Mouse (Mus musculus): ENCODE measurements around the gene Olfr1250. TPM values are rescaled to one million over a fixed set of nuclear protein-coding genes. Genes with fewer than 3 reads are reported as not detected.
"Not testable (repeated sequence)": the region's sequence is repeated elsewhere in the genome, so short reads cannot be mapped to it uniquely, and the experiment has no call there.

The Olfr1250 gene
- not detected for total RNA-seq (2021)
- long read RNA-seq, experiment 1 = 0 reads
- long read RNA-seq, experiment 2 = 0 reads

DNA sequence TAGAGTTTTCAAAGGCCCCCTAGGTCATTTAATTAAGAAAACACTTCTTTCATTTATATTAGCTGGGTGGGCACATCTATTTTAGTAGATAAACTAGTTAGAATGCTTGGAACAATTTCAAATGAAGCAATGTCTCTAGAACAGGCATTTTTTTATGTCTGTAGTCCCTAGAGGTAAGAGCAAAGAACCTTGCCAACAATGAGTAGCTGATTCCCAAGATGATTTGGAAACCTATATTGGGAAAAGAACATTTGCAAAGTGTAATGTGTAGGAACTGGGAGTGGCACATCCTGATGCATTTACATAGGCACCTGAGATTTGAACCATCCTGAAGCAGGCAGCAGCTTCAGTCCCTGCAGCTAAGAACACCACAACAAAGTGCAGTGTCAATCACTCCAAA, at the start of gene Olfr1250:
Gene Olfr1250, minus strand, starts transcription at position 101 of the 400 bp plus-strand sequence.
- no peak for DNase-seq

DNA sequence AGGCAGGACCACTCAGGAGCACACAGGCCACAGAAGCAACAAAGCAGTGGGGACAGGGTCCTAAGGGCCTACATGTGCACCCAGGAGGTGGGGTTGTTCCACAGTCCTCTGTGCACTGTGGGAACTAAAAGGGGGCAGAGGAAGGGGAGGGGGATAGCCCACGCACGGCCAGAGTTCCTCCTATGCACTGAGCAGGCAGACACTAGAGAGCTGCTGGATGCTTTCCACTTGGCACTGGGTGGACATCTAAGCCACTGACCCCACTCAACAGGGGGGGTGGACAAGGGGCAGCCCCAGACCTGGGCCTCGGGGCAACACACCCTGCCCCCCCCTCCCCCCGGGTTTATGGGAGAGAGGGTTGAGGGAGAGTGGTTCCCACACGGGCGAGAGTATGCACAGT, 30.7 kb upstream of the Olfr1250 start:
- DNase-seq = no peak

DNA sequence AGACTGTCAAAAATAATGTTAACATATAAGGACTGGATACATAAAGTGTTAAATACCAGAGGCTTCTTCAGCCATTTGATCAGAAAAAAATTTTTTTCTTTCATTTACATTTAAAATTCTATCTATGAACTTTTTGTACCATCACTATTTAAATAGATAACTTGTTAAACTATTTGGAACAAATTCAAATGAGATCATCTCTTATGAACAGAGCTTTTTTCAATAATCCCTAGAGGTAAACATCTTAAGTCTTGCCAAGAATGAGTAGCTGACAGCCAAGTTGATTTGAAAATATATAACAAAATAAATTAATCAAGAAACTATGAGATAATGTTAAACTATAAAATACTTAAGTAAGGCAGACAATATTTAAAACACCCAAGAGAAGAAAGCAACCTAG, 10.6 kb upstream of the Olfr1250 start, which contains the start of gene Olfr1251:
Gene Olfr1251, minus strand, starts transcription at position 101 of the 400 bp plus-strand sequence.
- no peak for DNase-seq

DNA sequence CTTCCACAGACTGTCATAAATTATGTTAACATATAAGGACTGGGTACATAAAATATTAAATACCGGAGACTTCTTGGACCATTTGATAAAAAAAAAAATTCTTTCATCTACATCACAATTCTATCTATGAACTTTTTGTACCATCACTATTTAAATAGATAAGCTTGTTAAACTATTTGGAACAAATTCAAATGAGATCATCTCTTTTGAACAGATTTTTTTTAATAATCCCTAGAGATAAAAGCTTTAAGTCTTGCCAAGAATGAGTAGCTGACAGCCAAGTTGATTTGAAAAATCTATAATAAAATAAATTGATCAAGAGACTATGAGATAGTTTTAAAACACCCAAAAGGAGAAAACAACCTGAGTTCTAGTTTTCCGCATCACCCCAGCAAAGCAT, 26.4 kb downstream of the Olfr1250 start, which contains the start of gene Olfr1249:
Gene Olfr1249, minus strand, starts transcription at position 101 of the 400 bp plus-strand sequence.
- DNase-seq = no peak

DNA sequence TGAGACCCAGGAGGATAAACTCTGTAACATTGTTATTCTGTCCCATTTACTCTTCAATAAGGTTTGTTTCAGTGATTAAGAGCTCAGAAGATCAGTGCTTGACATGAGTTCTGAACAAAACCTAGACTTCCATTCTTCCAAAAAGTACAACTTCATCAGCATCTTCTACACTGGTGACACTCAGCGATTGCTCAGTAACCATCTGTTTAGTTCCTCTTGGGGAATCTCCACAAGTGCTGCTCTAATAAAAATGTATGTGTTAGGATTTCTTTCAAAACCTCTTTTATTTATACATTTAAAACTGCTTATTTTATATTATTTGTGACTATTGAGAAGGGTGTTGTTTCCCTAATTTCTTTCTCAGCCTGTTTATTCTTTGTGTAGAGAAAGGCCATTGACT, 43.1 kb downstream of the Olfr1250 start, which contains the start of gene Olfr1248:
Gene Olfr1248, minus strand, starts transcription at position 101 of the 400 bp plus-strand sequence.
- not testable (repeated sequence) for DNase-seq

GRCm38 (mm10) chr2:89614030-89614429, 47.2 kb downstream of the Olfr1250 start, which contains the start of gene Olfr1247:
Gene Olfr1247, minus strand, starts transcription at chr2:89614130.
- DNase-seq = no peak

Other genes starting within 250 kb of the Olfr1250 start
- not detected for gene Olfr1239, start 241.1 kb downstream of the Olfr1250 start, total RNA-seq (2021)
- gene Olfr1240, start 218.5 kb downstream of the Olfr1250 start, total RNA-seq (2021) = not detected
- gene Olfr1241, start 174.3 kb downstream of the Olfr1250 start, total RNA-seq (2021) = not detected
- not detected for gene Olfr1242, start 163.1 kb downstream of the Olfr1250 start, total RNA-seq (2021)
- not detected for gene Olfr1243, start 130.0 kb downstream of the Olfr1250 start, total RNA-seq (2021)
- gene Olfr1245, start 83.0 kb downstream of the Olfr1250 start, total RNA-seq (2021) = not detected
- gene Olfr1246, start 68.3 kb downstream of the Olfr1250 start, total RNA-seq (2021) = not detected
- not detected for gene Olfr1247, start 47.3 kb downstream of the Olfr1250 start, total RNA-seq (2021)
- not detected for gene Olfr1248, start 43.2 kb downstream of the Olfr1250 start, total RNA-seq (2021)
- not detected for gene Olfr1249, start 26.5 kb downstream of the Olfr1250 start, total RNA-seq (2021)
- gene Olfr1251, start 10.5 kb upstream of the Olfr1250 start, total RNA-seq (2021) = not detected
- gene Olfr1252, start 63.5 kb upstream of the Olfr1250 start, total RNA-seq (2021) = not detected
- not detected for gene Olfr1253, start 95.6 kb upstream of the Olfr1250 start, total RNA-seq (2021)
- gene Olfr1254, start 132.2 kb upstream of the Olfr1250 start, total RNA-seq (2021) = not detected
- gene Olfr1255, start 150.6 kb upstream of the Olfr1250 start, total RNA-seq (2021) = not detected
- not detected for gene Olfr1256, start 180.1 kb upstream of the Olfr1250 start, total RNA-seq (2021)
- gene Olfr48, start 186.7 kb upstream of the Olfr1250 start, total RNA-seq (2021) = not detected
- gene Olfr1257, start 217.0 kb upstream of the Olfr1250 start, total RNA-seq (2021) = not detected